Mouse (Mus musculus): ENCODE measurements around the gene Cdkn2d. TPM values are rescaled to one million over a fixed set of nuclear protein-coding genes. Genes with fewer than 3 reads are reported as not detected.
A peak's percentile ranks its signal among the peaks of the same experiment; 100 is the strongest.

Gene Cdkn2d
- total and polyA plus RNA-seq, 3 experiments, result 6.0 to 36.0 (median 20.3) TPM

DNA sequence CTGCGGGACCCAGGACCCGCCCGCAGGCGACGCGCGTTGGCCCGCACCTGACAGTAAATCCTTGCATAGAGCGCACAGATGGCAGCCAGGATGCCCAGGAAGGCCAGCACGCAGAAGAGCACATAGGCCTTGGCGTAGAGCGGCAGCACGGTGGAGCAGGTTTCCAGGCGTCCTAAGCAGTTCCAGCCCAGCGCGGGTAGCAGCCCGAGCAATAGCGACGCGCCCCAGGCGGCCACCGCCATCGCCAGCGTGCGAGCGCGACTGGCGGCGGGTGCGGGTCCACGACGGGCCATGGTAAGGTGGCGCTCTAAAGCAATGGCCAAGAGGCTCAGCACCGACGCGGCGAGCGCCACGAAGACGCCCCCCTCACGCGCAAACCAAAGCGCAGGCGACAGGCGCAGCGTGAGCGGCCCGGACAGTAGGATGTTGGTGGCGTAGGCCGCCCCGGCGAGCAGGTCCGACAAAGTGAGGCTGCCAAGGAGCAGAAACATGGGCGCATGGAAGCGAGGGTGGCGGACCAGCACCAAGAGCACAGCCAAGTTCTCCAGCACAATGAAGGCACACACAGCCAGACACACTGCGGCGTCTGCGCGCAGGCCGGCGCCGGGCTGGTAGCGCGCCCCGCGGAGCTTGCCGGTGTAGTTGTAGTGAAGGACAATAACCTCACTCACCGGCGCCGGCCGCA, 46.6 kb downstream of the Cdkn2d start:
- peak; percentile 42 for DNase-seq

DNA sequence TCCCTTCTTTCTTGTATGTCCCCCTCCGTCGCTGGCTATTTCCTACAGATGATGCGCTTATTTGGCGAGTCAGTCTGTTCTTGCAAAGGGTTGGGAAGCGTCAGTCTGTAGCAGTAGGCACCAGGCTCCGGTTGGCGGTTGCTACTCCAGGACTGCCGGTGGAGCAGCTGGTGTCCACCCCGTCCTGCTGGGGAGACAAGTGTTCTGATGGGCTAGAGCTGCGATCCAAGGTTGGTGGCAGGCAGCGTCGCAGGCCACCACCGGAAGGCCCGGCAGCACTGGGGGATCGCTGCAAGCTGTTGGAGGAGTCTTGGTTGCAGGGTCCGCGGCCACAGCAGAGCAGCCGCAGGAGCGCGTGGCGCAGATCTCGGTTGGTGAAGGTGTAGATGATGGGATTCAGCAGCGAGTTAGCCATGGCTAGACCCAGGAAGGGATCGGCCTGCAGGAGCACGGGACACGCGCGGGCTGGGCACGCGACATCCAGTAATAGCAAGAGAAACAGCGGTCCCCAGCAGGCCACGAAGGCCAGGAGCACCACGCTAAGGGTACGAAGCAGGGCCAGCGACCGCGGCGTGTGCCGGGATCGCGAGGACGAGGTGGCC, 47.3 kb downstream of the Cdkn2d start:
- no peak for DNase-seq

DNA sequence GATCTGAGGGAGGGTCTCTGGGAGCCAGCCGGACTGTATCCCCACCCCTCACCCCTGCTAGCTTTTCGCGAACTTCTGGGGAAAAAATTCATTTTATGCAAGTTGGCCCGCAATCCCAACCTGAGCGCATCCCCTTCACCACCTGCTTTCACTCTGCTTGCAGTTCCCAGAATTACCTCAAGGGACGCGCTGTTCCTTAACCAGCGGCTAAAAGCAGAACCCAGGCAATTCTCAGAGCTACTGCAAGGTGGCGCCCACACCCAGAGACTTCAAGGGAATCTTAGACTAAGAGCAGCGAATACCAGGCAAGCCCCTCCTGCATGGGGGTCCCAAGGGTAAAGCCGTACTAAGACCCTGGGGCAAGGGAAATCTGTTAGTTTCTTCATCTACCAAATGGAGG, 49.9 kb downstream of the Cdkn2d start:
- DNase-seq, result peak; percentile 75

DNA sequence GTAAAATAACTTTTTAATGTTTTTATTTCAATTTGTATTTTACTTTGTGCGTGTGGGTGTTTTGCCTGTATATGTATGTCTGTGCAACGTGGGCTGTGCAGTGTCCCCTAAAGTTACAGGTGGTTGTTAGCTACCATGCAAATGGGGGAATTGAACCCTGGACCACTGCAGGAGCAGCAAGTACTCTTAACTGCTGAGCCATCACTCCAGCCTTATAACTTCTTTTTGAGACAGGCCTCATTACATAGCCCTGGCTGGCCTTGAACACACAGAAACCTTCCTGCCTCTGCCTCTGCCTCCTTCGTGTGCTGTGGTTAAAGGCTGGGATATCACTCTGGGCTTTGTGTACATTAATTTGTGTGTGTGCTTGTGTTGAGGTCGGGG, 51.8 kb downstream of the Cdkn2d start:
- DNase-seq, result no peak

DNA sequence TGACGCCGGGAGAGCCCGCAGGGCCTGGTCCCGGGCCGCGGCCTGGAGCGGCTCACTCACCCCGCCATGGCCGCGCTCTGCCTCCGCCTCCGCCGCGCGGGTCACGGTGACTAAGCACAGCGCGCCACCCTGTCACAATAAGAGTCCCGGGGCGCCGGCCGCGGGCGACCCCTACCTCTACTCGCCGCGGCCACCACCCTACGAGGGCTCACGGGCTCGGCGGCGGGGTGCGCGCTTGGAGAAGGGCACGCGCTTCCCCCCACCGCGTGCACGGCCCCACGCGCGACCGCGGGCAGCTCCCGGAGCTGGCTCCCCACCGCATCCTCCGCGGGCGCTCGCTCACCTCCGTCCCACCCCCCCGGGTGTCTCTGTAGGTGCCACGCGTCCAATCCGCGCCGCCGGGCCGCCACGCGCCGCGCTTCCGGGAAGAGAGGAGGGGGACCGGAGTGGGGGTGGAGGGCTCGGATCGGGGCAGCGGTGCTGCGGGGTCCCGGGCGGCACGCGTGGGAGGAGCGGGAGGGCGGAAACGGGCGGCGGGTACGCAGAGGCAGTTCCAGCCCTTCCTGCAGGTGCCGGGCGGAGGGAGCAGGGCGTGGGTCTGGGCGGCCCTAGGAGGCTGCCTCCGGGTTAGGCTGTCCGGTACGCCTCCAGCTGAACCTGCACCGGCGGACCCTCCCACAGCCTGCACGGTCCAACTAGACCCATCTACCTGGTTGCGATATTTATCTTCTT, 52.3 kb downstream of the Cdkn2d start, which contains the start of gene Keap1:
Keap1 (minus strand) TSS at position 629 of the 732 bp plus-strand sequence.
- DNase-seq, result peak; percentile 93

Other genes with a start within 250 kb of the Cdkn2d start
- not detected for gene Zglp1, start 224.3 kb downstream of the Cdkn2d start, total RNA-seq (2021)
- not detected in 2 replicates for gene Zglp1, start 224.3 kb downstream of the Cdkn2d start, polyA plus RNA-seq (2012; rRNA removed)
- gene Gm49373, start 218.3 kb downstream of the Cdkn2d start, total RNA-seq (2021), result under 1 TPM; 0.24 to 0.43 TPM
- gene Gm49373, start 218.3 kb downstream of the Cdkn2d start, polyA plus RNA-seq (2012; rRNA removed), result 0.18 and 0.19 TPM in 2 replicates
- 10 to 100 TPM; 40.7 to 48.6 TPM for gene Fdx1l, start 217.8 kb downstream of the Cdkn2d start, total RNA-seq (2021)
- gene Fdx1l, start 217.8 kb downstream of the Cdkn2d start, polyA plus RNA-seq (2012; rRNA removed), result 59.6 and 86.5 TPM in 2 replicates
- gene Gm38431, start 199.4 kb downstream of the Cdkn2d start, total RNA-seq (2021), result 1 to 10 TPM in 1 of 2 experiments, under 1 TPM in 1; 0.90 to 2.5 TPM
- gene Gm38431, start 199.4 kb downstream of the Cdkn2d start, polyA plus RNA-seq (2012; rRNA removed), result 68.5 and 74.0 TPM in 2 replicates
- 10 to 100 TPM; 50.8 to 53.4 TPM for gene Raver1, start 199.4 kb downstream of the Cdkn2d start, total RNA-seq (2021)
- gene Raver1, start 199.4 kb downstream of the Cdkn2d start, polyA plus RNA-seq (2012; rRNA removed), result 52.8 and 76.4 TPM in 2 replicates
- gene Tyk2, start 160.2 kb downstream of the Cdkn2d start, total RNA-seq (2021), result 10 to 100 TPM; 12.7 to 14.6 TPM
- 23.5 and 25.8 TPM in 2 replicates for gene Tyk2, start 160.2 kb downstream of the Cdkn2d start, polyA plus RNA-seq (2012; rRNA removed)
- 100 to 1,000 TPM; 179 to 202 TPM for gene Cdc37, start 141.4 kb downstream of the Cdkn2d start, total RNA-seq (2021)
- gene Cdc37, start 141.4 kb downstream of the Cdkn2d start, polyA plus RNA-seq (2012; rRNA removed), result 58.3 and 59.0 TPM in 2 replicates
- 10 to 100 TPM in 1 of 2 experiments, 1 to 10 TPM in 1; 8.8 to 17.7 TPM for gene Pde4a, start 125.7 kb downstream of the Cdkn2d start, total RNA-seq (2021)
- gene Pde4a, start 125.7 kb downstream of the Cdkn2d start, polyA plus RNA-seq (2012; rRNA removed), result 13.2 and 15.6 TPM in 2 replicates
- gene Keap1, start 52.0 kb downstream of the Cdkn2d start, total RNA-seq (2021), result 10 to 100 TPM; 36.6 to 56.5 TPM
- 132 and 142 TPM in 2 replicates for gene Keap1, start 52.0 kb downstream of the Cdkn2d start, polyA plus RNA-seq (2012; rRNA removed)
- 1 to 10 TPM in 1 of 2 experiments, under 1 TPM in 1; 0.66 to 1.9 TPM for gene S1pr5, start 43.0 kb downstream of the Cdkn2d start, total RNA-seq (2021)
- gene S1pr5, start 43.0 kb downstream of the Cdkn2d start, polyA plus RNA-seq (2012; rRNA removed), result 1.2 and 1.4 TPM in 2 replicates
- gene Atg4d, start 26.1 kb downstream of the Cdkn2d start, total RNA-seq (2021), result 10 to 100 TPM; 25.9 to 47.0 TPM
- gene Atg4d, start 26.1 kb downstream of the Cdkn2d start, polyA plus RNA-seq (2012; rRNA removed), result 36.2 and 42.9 TPM in 2 replicates
- 10 to 100 TPM; 27.3 to 38.5 TPM for gene Kri1, start 3.4 kb downstream of the Cdkn2d start, total RNA-seq (2021)
- gene Kri1, start 3.4 kb downstream of the Cdkn2d start, polyA plus RNA-seq (2012; rRNA removed), result 11.7 and 14.4 TPM in 2 replicates
- not detected for gene Ap1m2, start 20.9 kb upstream of the Cdkn2d start, total RNA-seq (2021)
- not detected in 2 replicates for gene Ap1m2, start 20.9 kb upstream of the Cdkn2d start, polyA plus RNA-seq (2012; rRNA removed)
- 10 to 100 TPM; 30.9 to 56.0 TPM for gene Slc44a2, start 29.3 kb upstream of the Cdkn2d start, total RNA-seq (2021)
- gene Slc44a2, start 29.3 kb upstream of the Cdkn2d start, polyA plus RNA-seq (2012; rRNA removed), result 27.1 and 27.2 TPM in 2 replicates
- gene Ilf3, start 76.5 kb upstream of the Cdkn2d start, total RNA-seq (2021), result 10 to 100 TPM; 51.0 to 60.1 TPM
- 38.9 and 39.1 TPM in 2 replicates for gene Ilf3, start 76.5 kb upstream of the Cdkn2d start, polyA plus RNA-seq (2012; rRNA removed)
- 10 to 100 TPM; 13.1 to 15.9 TPM for gene Qtrt1, start 120.4 kb upstream of the Cdkn2d start, total RNA-seq (2021)
- 23.4 and 28.6 TPM in 2 replicates for gene Qtrt1, start 120.4 kb upstream of the Cdkn2d start, polyA plus RNA-seq (2012; rRNA removed)
- 100 to 1,000 TPM in 1 of 2 experiments, 10 to 100 TPM in 1; 99.0 to 134 TPM for gene Dnm2, start 133.5 kb upstream of the Cdkn2d start, total RNA-seq (2021)
- 328 and 381 TPM in 2 replicates for gene Dnm2, start 133.5 kb upstream of the Cdkn2d start, polyA plus RNA-seq (2012; rRNA removed)
- gene Tmed1, start 218.8 kb upstream of the Cdkn2d start, total RNA-seq (2021), result 10 to 100 TPM; 22.6 to 36.6 TPM
- 34.9 and 36.4 TPM in 2 replicates for gene Tmed1, start 218.8 kb upstream of the Cdkn2d start, polyA plus RNA-seq (2012; rRNA removed)
- gene AB124611, start 234.8 kb upstream of the Cdkn2d start, total RNA-seq (2021), result 1 to 10 TPM; 1.4 to 2.3 TPM
- 1.7 and 2.8 TPM in 2 replicates for gene AB124611, start 234.8 kb upstream of the Cdkn2d start, polyA plus RNA-seq (2012; rRNA removed)